Mouse (Mus musculus): ENCODE data around the gene Cyp2f2. TPM values are rescaled to one million over a fixed set of nuclear protein-coding genes. Genes with fewer than 3 reads are reported as not detected.

Gene Cyp2f2
- polyA plus RNA-seq, 1 experiment = 5.0 TPM

- Histone ChIP-seq H3K4me1 (ENCODE audit: control insufficient read depth, insufficient read depth, insufficient read length, low read length) (peaks cover 39% of the 10 kb centered on the region), H3K27ac (replicated peaks; ENCODE audit: low read depth, low read length) (no peak overlapping the region), H3K4me3 (ENCODE audit: insufficient read depth, low read depth, low read length) (peak overlapping the region; percentile 89; the same call in 1 of the 2 replicates)
These were observed 44.6 kb downstream of the Cyp2f2 start for GRCm38 (mm10) chr7:27164112-27164947.

- Histone ChIP-seq H3K27ac (replicated peaks; ENCODE audit: low read depth, low read length) (peak overlapping the region; percentile 96; the same call in 1 of the 2 replicates), H3K4me3 (ENCODE audit: insufficient read depth, low read depth, low read length) (peak overlapping the region; percentile 89), H3K4me1 (ENCODE audit: control insufficient read depth, insufficient read depth, insufficient read length, low read length) (peaks cover 36% of the 10 kb centered on the region)
These were observed 45.4 kb downstream of the Cyp2f2 start for GRCm38 (mm10) chr7:27165007-27165655.

- Histone ChIP-seq H3K27ac (replicated peaks; ENCODE audit: low read depth, low read length) (peak overlapping the region; percentile 96), H3K4me1 (ENCODE audit: control insufficient read depth, insufficient read depth, insufficient read length, low read length) (peaks cover 30% of the 10 kb centered on the region), H3K4me3 (ENCODE audit: insufficient read depth, low read depth, low read length) (peak overlapping the region; percentile 89)
These were observed 46.0 kb downstream of the Cyp2f2 start for GRCm38 (mm10) chr7:27165696-27166095.

- Histone ChIP-seq H3K4me3 (ENCODE audit: insufficient read depth, low read depth, low read length) (peak overlapping the region; percentile 89), H3K4me1 (ENCODE audit: control insufficient read depth, insufficient read depth, insufficient read length, low read length) (peaks cover 26% of the 10 kb centered on the region), H3K27ac (replicated peaks; ENCODE audit: low read depth, low read length) (peak overlapping the region; percentile 96)
These were observed 46.5 kb downstream of the Cyp2f2 start for GRCm38 (mm10) chr7:27166229-27166613.

- H3K4me1 ChIP-seq (ENCODE audit: control insufficient read depth, insufficient read depth, insufficient read length, low read length) = peaks cover 22% of the 10 kb centered on the region
- peak within 1 kb of the TSS; percentile 96 for H3K27ac ChIP-seq (replicated peaks; ENCODE audit: low read depth, low read length)
- peak within 1 kb of the TSS; percentile 89 for H3K4me3 ChIP-seq (ENCODE audit: insufficient read depth, low read depth, low read length)
These were observed 47.1 kb downstream of the Cyp2f2 start, which contains the start of gene Egln2 for GRCm38 (mm10) chr7:27166614-27167474. Gene Egln2 (minus strand): TSS chr7:27166802.

- Histone ChIP-seq H3K27ac (replicated peaks; ENCODE audit: low read depth, low read length) (peak overlapping the region; percentile 90), H3K4me3 (ENCODE audit: insufficient read depth, low read depth, low read length) (peak overlapping the region; percentile 70)
These were observed 47.9 kb downstream of the Cyp2f2 start for GRCm38 (mm10) chr7:27167475-27168094.

GRCm38 (mm10) chr7:27168371-27168770 is 48.7 kb downstream of the Cyp2f2 start:
- peaks cover 17% of the 10 kb centered on the region for H3K4me1 ChIP-seq (ENCODE audit: control insufficient read depth, insufficient read depth, insufficient read length, low read length)
- no peak overlapping the region for H3K4me3 ChIP-seq (ENCODE audit: insufficient read depth, low read depth, low read length)
- H3K27ac ChIP-seq (replicated peaks; ENCODE audit: low read depth, low read length) = no peak overlapping the region

More at GRCm38 (mm10) chr7:27167475-27168094, 47.9 kb downstream of the Cyp2f2 start:
- peaks cover 22% of the 10 kb centered on the region for H3K4me1 ChIP-seq (ENCODE audit: control insufficient read depth, insufficient read depth, insufficient read length, low read length)

GRCm38 (mm10) chr7:27170981-27171380 is 51.3 kb downstream of the Cyp2f2 start:
- H3K27ac ChIP-seq (replicated peaks; ENCODE audit: low read depth, low read length) = no peak overlapping the region
- H3K4me3 ChIP-seq (ENCODE audit: insufficient read depth, low read depth, low read length) = no peak overlapping the region
- no peaks in the 10 kb centered on the region for H3K4me1 ChIP-seq (ENCODE audit: control insufficient read depth, insufficient read depth, insufficient read length, low read length)

GRCm38 (mm10) chr7:27174496-27174895 is 54.8 kb downstream of the Cyp2f2 start:
- peaks cover 1% of the 10 kb centered on the region; the same call in 1 of the 2 replicates for H3K4me1 ChIP-seq (ENCODE audit: control insufficient read depth, insufficient read depth, insufficient read length, low read length)
- H3K4me3 ChIP-seq (ENCODE audit: insufficient read depth, low read depth, low read length) = no peak overlapping the region
- H3K27ac ChIP-seq (replicated peaks; ENCODE audit: low read depth, low read length) = no peak overlapping the region

- H3K27ac ChIP-seq (replicated peaks; ENCODE audit: low read depth, low read length) = no peak overlapping the region
- H3K4me3 ChIP-seq (ENCODE audit: insufficient read depth, low read depth, low read length) = no peak overlapping the region
- H3K4me1 ChIP-seq (ENCODE audit: control insufficient read depth, insufficient read depth, insufficient read length, low read length) = peaks cover 2% of the 10 kb centered on the region; the same call in 1 of the 2 replicates
These were observed 55.2 kb downstream of the Cyp2f2 start for GRCm38 (mm10) chr7:27174896-27175295.

- H3K4me1 ChIP-seq (ENCODE audit: control insufficient read depth, insufficient read depth, insufficient read length, low read length) = peaks cover 6% of the 10 kb centered on the region; the same call in 1 of the 2 replicates
- peak overlapping the region; percentile 85 for H3K4me3 ChIP-seq (ENCODE audit: insufficient read depth, low read depth, low read length)
- peak overlapping the region; percentile 94 for H3K27ac ChIP-seq (replicated peaks; ENCODE audit: low read depth, low read length)
These were observed 58.2 kb downstream of the Cyp2f2 start for GRCm38 (mm10) chr7:27177942-27178323.

GRCm38 (mm10) chr7:27178324-27179216 is 58.9 kb downstream of the Cyp2f2 start, which contains the start of gene Rab4b:
Gene Rab4b (minus strand): TSS chr7:27178896.
- H3K4me1 ChIP-seq (ENCODE audit: control insufficient read depth, insufficient read depth, insufficient read length, low read length) = peaks cover 6% of the 10 kb centered on the region; the same call in 1 of the 2 replicates
- H3K27ac ChIP-seq (replicated peaks; ENCODE audit: low read depth, low read length) = peak within 1 kb of the TSS; percentile 94
- H3K4me3 ChIP-seq (ENCODE audit: insufficient read depth, low read depth, low read length) = peak within 1 kb of the TSS; percentile 85

GRCm38 (mm10) chr7:27179217-27179918 is 59.7 kb downstream of the Cyp2f2 start:
- Histone ChIP-seq H3K27ac (replicated peaks; ENCODE audit: low read depth, low read length) (peak overlapping the region; percentile 53), H3K4me3 (ENCODE audit: insufficient read depth, low read depth, low read length) (peak overlapping the region; percentile 52), H3K4me1 (ENCODE audit: control insufficient read depth, insufficient read depth, insufficient read length, low read length) (peaks cover 6% of the 10 kb centered on the region; the same call in 1 of the 2 replicates)
